Mouse (Mus musculus) spleen, adult 2 months (tissue): ENCODE results near the gene Rora. TPM values are rescaled to one million over a fixed set of nuclear protein-coding genes. Genes with fewer than 3 reads are reported as not detected.

Experiments used
- DNase-seq, 2 experiments: peaks; one replicate each; pipeline versions ENCODE4 v3.0.0 to v3.0.0-alpha.2; 2012 to 2021; ENCODE audit warnings: low spot score in 2 of 2, low read depth in 1 of 2
- H3K27ac ChIP-seq: fragments of 200-500 bp; 2 replicates; pipeline ENCODE4 v1.5.1; 2012; ENCODE audit warnings: low read length, inconsistent platforms; ENCODE audit not compliant: insufficient read depth
- H3K27me3 ChIP-seq: fragments of 200-500 bp; 2 replicates; pipeline ENCODE4 v1.6.1; 2012; ENCODE audit warnings: mild to moderate bottlenecking, moderate library complexity, low read length, inconsistent platforms; ENCODE audit not compliant: control insufficient read depth, insufficient read depth
- H3K36me3 ChIP-seq: fragments of 200-500 bp; 2 replicates; pipeline ENCODE4 v1.6.1; 2012; ENCODE audit warnings: mild to moderate bottlenecking, low read length, inconsistent platforms; ENCODE audit not compliant: control insufficient read depth, insufficient read depth
- H3K4me1 ChIP-seq: fragments of 200-500 bp; 2 replicates; pipeline ENCODE4 v1.6.1; 2011; ENCODE audit warnings: inconsistent platforms; ENCODE audit not compliant: control insufficient read depth, insufficient read depth, insufficient read length
- H3K4me3 ChIP-seq: fragments of 200-500 bp; 2 replicates; pipeline ENCODE4 v1.5.1; 2011; ENCODE audit warnings: mild to moderate bottlenecking, inconsistent platforms; ENCODE audit not compliant: insufficient read depth, insufficient read length; ENCODE audit errors: extremely low read depth
- CTCF ChIP-seq: fragments of 200-500 bp; IDR thresholded peaks from 2 replicates; pipeline ENCODE4 v1.5.1; 2011; ENCODE audit warnings: mild to moderate bottlenecking, inconsistent platforms; ENCODE audit not compliant: insufficient read depth, insufficient read length, insufficient replicate concordance; ENCODE audit errors: extremely low read depth
- POLR2A ChIP-seq: fragments of 200-500 bp; IDR thresholded peaks from 2 replicates; pipeline ENCODE4 v1.6.1; 2011; ENCODE audit warnings: low read depth, low read length, inconsistent platforms
- WGBS: fragments of 180-500 bp; shearing (Covaris S2); methylation state at CpG from one replicate; pipeline ENCODE4 v1.1.7; 2018; 5-methylcytosine and 5-hydroxymethylcytosine counted together
- polyA plus RNA-seq: library from polyadenylated mRNA; depleted of rRNA; stranded (reverse); fragments of >200 nt; gene quantifications from 2 replicates; pipeline ENCODE4 v1.2.3, GENCODE M21; 2012

Gene Rora
- polyA plus RNA-seq, 1 experiment: 1.7 TPM

- Histone ChIP-seq H3K27me3 (no peaks in the 10 kb centered on the region), H3K4me3 (no peak overlapping the region), H3K36me3 (no peaks in the 10 kb centered on the region), H3K4me1 (no peaks in the 10 kb centered on the region), H3K27ac (no peak overlapping the region)
- WGBS: 79% methylated on average over 7 of the region's 7 CpGs
- TF ChIP-seq CTCF (no peak), POLR2A (no peak)
- DNase-seq: no peak
These were observed 287.5 kb downstream of the Rora start for GRCm38 (mm10) chr9:68941037-68941436.

- WGBS: 46% methylated on average over 4 of the region's 4 CpGs
- H3K4me3 ChIP-seq: no peak overlapping the region
- H3K36me3 ChIP-seq: no peaks in the 10 kb centered on the region
- H3K4me1 ChIP-seq: no peaks in the 10 kb centered on the region
- no peak for DNase-seq
- TF ChIP-seq POLR2A: no peak
- no peak for TF ChIP-seq CTCF
- H3K27ac ChIP-seq: no peak overlapping the region
- no peaks in the 10 kb centered on the region for H3K27me3 ChIP-seq
These were observed 289.0 kb downstream of the Rora start for GRCm38 (mm10) chr9:68942595-68943011.

- Histone ChIP-seq H3K27me3 (no peaks in the 10 kb centered on the region), H3K4me1 (no peaks in the 10 kb centered on the region; the same call in 1 of the 2 replicates), H3K36me3 (no peaks in the 10 kb centered on the region), H3K4me3 (no peak overlapping the region), H3K27ac (no peak overlapping the region)
- TF ChIP-seq POLR2A (no peak), CTCF (no peak)
- WGBS: 88% methylated on average over 3 of the region's 3 CpGs
- no peak for DNase-seq
These were observed 290.4 kb downstream of the Rora start for GRCm38 (mm10) chr9:68944026-68944425.

GRCm38 (mm10) chr9:68947707-68948106 lies 294.1 kb downstream of the Rora start:
- Histone ChIP-seq H3K4me3 (no peak overlapping the region), H3K4me1 (no peaks in the 10 kb centered on the region; the same call in 1 of the 2 replicates), H3K27me3 (no peaks in the 10 kb centered on the region), H3K27ac (no peak overlapping the region), H3K36me3 (no peaks in the 10 kb centered on the region)
- DNase-seq: no peak
- TF ChIP-seq POLR2A (no peak), CTCF (no peak)
- 71% methylated on average over 6 of the region's 6 CpGs for WGBS

GRCm38 (mm10) chr9:68948141-68948540 lies 294.6 kb downstream of the Rora start:
- WGBS: 82% methylated on average over 3 of the region's 3 CpGs
- peak; percentile 14 to 23 for DNase-seq
- Histone ChIP-seq H3K36me3 (no peaks in the 10 kb centered on the region), H3K4me1 (no peaks in the 10 kb centered on the region; the same call in 1 of the 2 replicates), H3K27ac (no peak overlapping the region), H3K27me3 (no peaks in the 10 kb centered on the region), H3K4me3 (no peak overlapping the region)
- TF ChIP-seq CTCF: no peak
- TF ChIP-seq POLR2A: no peak

GRCm38 (mm10) chr9:68956210-68956874 lies 302.8 kb downstream of the Rora start:
- TF ChIP-seq CTCF (no peak), POLR2A (no peak)
- 17% methylated on average over 12 of the region's 12 CpGs for WGBS
- Histone ChIP-seq H3K4me3 (no peak overlapping the region), H3K36me3 (no peaks in the 10 kb centered on the region), H3K4me1 (no peaks in the 10 kb centered on the region; the same call in 1 of the 2 replicates), H3K27me3 (no peaks in the 10 kb centered on the region), H3K27ac (no peak overlapping the region)
- peak in 1 of 2 experiments; percentile 9 for DNase-seq

- peak; percentile 26 to 56 for DNase-seq
- Histone ChIP-seq H3K27me3 (no peaks in the 10 kb centered on the region), H3K4me3 (no peak overlapping the region), H3K4me1 (no peaks in the 10 kb centered on the region; the same call in 1 of the 2 replicates), H3K27ac (no peak overlapping the region), H3K36me3 (no peaks in the 10 kb centered on the region)
- TF ChIP-seq POLR2A: no peak
- TF ChIP-seq CTCF: peak; percentile 49; the same call in 1 of the 2 replicates
- 45% methylated on average over 5 of the region's 5 CpGs for WGBS
These were observed 303.5 kb downstream of the Rora start for GRCm38 (mm10) chr9:68956938-68957573.
